Mouse (Mus musculus): ENCODE results near the gene Ppfibp2.

Ppfibp2 gene

DNA sequence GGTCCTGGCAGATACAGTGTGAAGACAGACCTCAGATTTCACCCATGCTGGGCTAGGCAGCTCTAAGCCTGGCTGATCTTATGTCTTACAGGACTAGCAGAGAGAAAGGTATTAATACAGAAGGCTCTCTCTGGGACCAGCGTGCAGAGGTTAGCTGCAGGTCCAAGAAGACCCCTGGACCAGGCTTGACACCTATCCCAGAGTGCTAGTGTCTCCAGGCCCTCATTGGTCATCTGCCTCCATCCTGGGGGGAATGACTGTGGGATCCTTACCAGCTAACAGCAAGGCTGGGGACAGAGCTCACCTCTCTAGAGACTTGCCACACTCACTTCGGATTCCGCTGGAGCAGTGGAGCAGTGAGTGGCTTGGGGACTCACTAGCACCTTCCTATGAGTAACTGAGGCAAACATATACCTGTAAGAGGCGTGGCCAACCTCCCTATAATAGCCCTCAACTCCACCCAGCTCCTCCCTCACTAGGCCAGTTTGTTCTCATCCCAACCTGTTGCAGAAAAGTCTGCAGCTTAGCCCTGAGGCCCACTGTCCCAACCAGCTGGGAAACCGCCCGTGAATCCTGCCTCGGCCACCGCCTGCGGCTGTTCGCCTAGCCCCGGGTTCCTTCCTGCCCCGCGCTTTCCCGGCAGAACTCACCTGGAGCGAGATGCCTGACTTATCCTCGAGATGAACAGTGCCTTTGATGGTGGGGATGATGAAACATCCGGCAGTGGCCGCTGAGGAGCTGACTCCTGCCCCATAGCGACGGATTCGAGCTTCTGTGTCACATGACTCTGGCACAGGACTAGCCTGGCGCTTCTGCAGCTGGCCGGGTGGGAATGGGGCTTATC, 162.5 kb downstream of the Ppfibp2 start, which contains the start of gene Cyb5r2:
Cyb5r2 (minus strand) TSS at position 725 of the 844 bp plus-strand sequence.
- no peak for DNase-seq (ENCODE audit: low spot score in 2 of 2)

GRCm38 (mm10) chr7:107770812-107771211, 175.8 kb downstream of the Ppfibp2 start:
- DNase-seq (ENCODE audit: low spot score in 2 of 2), result no peak

DNA sequence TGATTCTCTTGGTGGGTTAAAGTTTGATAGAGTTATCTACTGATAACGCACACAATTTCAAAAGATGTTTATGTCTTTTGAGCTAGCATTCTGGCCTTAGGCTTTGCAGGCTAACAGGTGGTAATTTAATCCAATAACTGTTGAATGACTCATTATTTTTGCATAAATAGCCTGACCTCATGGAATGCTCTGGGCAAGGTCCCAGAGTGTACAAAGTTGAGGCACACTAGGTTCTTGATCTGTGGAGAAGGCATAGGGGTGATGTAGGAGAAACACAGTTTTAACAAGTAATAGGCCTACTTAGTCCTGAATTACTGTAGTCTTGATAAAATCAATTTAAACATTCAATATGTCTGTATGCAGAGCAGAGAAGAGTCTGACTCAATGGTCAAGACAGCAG, 183.2 kb downstream of the Ppfibp2 start:
- DNase-seq (ENCODE audit: low spot score in 2 of 2), result no peak

DNA sequence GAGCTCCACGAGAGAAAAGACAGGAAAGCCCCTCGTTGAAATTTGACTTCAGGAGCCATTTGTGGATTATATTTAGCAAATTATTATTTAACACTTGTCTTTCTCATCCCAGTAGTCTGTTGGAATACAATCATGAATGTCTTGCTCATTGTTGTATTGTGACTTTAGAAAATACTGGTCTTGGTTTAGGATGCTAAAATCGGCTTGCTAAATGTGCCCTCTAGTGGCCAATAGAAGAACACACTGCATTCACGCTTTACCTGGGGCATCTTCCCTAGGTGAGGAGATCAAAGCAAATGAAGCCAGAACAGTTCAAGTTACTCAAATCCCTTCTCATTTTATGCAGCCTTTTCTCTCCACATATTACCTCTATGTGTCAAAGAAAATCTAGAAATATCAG, 184.6 kb downstream of the Ppfibp2 start:
- DNase-seq (ENCODE audit: low spot score in 2 of 2), result no peak

- no peak for DNase-seq (ENCODE audit: low spot score in 2 of 2)
Observed at GRCm38 (mm10) chr7:107787977-107788620, 193.1 kb downstream of the Ppfibp2 start.

GRCm38 (mm10) chr7:107796500-107796899, 201.5 kb downstream of the Ppfibp2 start:
- no peak for DNase-seq (ENCODE audit: low spot score in 2 of 2)
